Mouse (Mus musculus) cerebellum, adult 11 months (tissue): ENCODE measurements around the gene Pex11g.

Experiments used
- DNase-seq: peaks from one replicate; pipeline ENCODE4 v3.0.0; 2022

The Pex11g gene

GRCm38 (mm10) chr8:3414639-3415190 is 52.8 kb downstream of the Pex11g start:
- no peak for DNase-seq

GRCm38 (mm10) chr8:3412816-3413215 is 54.7 kb downstream of the Pex11g start:
- DNase-seq, result no peak

GRCm38 (mm10) chr8:3411901-3412301 is 55.6 kb downstream of the Pex11g start:
- no peak for DNase-seq

- no peak for DNase-seq
Measured at GRCm38 (mm10) chr8:3411085-3411484, 56.4 kb downstream of the Pex11g start.

- DNase-seq, result no peak
Measured at GRCm38 (mm10) chr8:3407417-3407816, 60.1 kb downstream of the Pex11g start.
